Mouse (Mus musculus) testis, adult 2 months (tissue): ENCODE results near the gene Fcrl6. TPM values are rescaled to one million over a fixed set of nuclear protein-coding genes. Genes with fewer than 3 reads are reported as not detected.

Experiments used
- H3K27ac ChIP-seq: fragments of 200-500 bp; 2 replicates; pipeline ENCODE4 v1.5.1; 2012; ENCODE audit warnings: low read depth, low read length; ENCODE audit not compliant: control insufficient read depth, insufficient read depth
- H3K27me3 ChIP-seq: fragments of 200-500 bp; 2 replicates; pipeline ENCODE4 v1.6.1; 2012; ENCODE audit warnings: mild to moderate bottlenecking, low read length, moderate library complexity; ENCODE audit not compliant: control insufficient read depth, insufficient read depth
- H3K36me3 ChIP-seq: fragments of 200-500 bp; 2 replicates; pipeline ENCODE4 v1.6.1; 2012; ENCODE audit warnings: mild to moderate bottlenecking, low read length; ENCODE audit not compliant: control insufficient read depth, insufficient read depth
- H3K4me1 ChIP-seq: fragments of 200-500 bp; 2 replicates; pipeline ENCODE4 v1.6.1; 2012; ENCODE audit warnings: low read length; ENCODE audit not compliant: control insufficient read depth, insufficient read depth
- H3K4me3 ChIP-seq: fragments of 200-500 bp; 2 replicates; pipeline ENCODE4 v1.5.1; 2012; ENCODE audit warnings: low read depth, mild to moderate bottlenecking, low read length, moderate library complexity, mixed read lengths; ENCODE audit not compliant: control insufficient read depth
- CTCF ChIP-seq: fragments of 200-500 bp; IDR thresholded peaks from 2 replicates; pipeline ENCODE4 v1.5.1; 2012; ENCODE audit warnings: low read depth, mild to moderate bottlenecking, inconsistent platforms, low read length, moderate library complexity; ENCODE audit not compliant: control insufficient read depth, insufficient read depth, insufficient replicate concordance
- POLR2A ChIP-seq: fragments of 200-500 bp; IDR thresholded peaks from 2 replicates; pipeline ENCODE4 v1.6.1; 2012; ENCODE audit warnings: low read depth, mild to moderate bottlenecking, inconsistent platforms, low read length, moderate library complexity; ENCODE audit not compliant: control insufficient read depth
- polyA plus RNA-seq: library from polyadenylated mRNA; depleted of rRNA; stranded (reverse); fragments of >200 nt; gene quantifications from 2 replicates; pipeline ENCODE4 v1.2.3, GENCODE M21; 2012

Gene Fcrl6
- polyA plus RNA-seq, 1 experiment, result not detected

GRCm38 (mm10) chr1:172562641-172563464 lies 39.5 kb downstream of the Fcrl6 start:
- Histone ChIP-seq H3K27ac (no peak overlapping the region), H3K4me3 (peak overlapping the region; percentile 51), H3K27me3 (no peaks in the 10 kb centered on the region), H3K36me3 (no peaks in the 10 kb centered on the region), H3K4me1 (peaks cover 9% of the 10 kb centered on the region)
- TF ChIP-seq POLR2A (no peak), CTCF (no peak; the same call in 1 of the 2 replicates)

- Histone ChIP-seq H3K27me3 (no peaks in the 10 kb centered on the region), H3K4me3 (peak within 1 kb of the TSS; percentile 4), H3K4me1 (peaks cover 2% of the 10 kb centered on the region; the same call in 1 of the 2 replicates), H3K27ac (no peak within 1 kb of the TSS), H3K36me3 (no peaks in the 10 kb centered on the region)
- TF ChIP-seq CTCF, result no peak
- no peak for TF ChIP-seq POLR2A
Measured at GRCm38 (mm10) chr1:172555638-172556037, 46.7 kb downstream of the Fcrl6 start, which contains the start of gene Vsig8. Vsig8 (plus strand) TSS chr1:172555938.

GRCm38 (mm10) chr1:172552623-172553022 lies 49.7 kb downstream of the Fcrl6 start:
- Histone ChIP-seq H3K27ac (no peak overlapping the region), H3K4me3 (no peak overlapping the region), H3K4me1 (peaks cover 5% of the 10 kb centered on the region; the same call in 1 of the 2 replicates), H3K36me3 (no peaks in the 10 kb centered on the region), H3K27me3 (no peaks in the 10 kb centered on the region)
- TF ChIP-seq POLR2A (no peak), CTCF (no peak)

- peaks cover 5% of the 10 kb centered on the region; the same call in 1 of the 2 replicates for H3K4me1 ChIP-seq
- H3K27ac ChIP-seq, result no peak overlapping the region
- TF ChIP-seq POLR2A (no peak), CTCF (no peak)
- no peaks in the 10 kb centered on the region for H3K27me3 ChIP-seq
- H3K36me3 ChIP-seq, result no peaks in the 10 kb centered on the region
- H3K4me3 ChIP-seq, result no peak overlapping the region
Measured at GRCm38 (mm10) chr1:172551009-172551408, 51.3 kb downstream of the Fcrl6 start.

GRCm38 (mm10) chr1:172550551-172550951 lies 51.8 kb downstream of the Fcrl6 start:
- Histone ChIP-seq H3K4me1 (peaks cover 5% of the 10 kb centered on the region; the same call in 1 of the 2 replicates), H3K27me3 (no peaks in the 10 kb centered on the region), H3K4me3 (peak overlapping the region; percentile 60), H3K27ac (no peak overlapping the region), H3K36me3 (no peaks in the 10 kb centered on the region)
- no peak for TF ChIP-seq CTCF
- no peak for TF ChIP-seq POLR2A

- Histone ChIP-seq H3K27me3 (no peaks in the 10 kb centered on the region), H3K4me1 (peaks cover 12% of the 10 kb centered on the region), H3K36me3 (no peaks in the 10 kb centered on the region), H3K27ac (no peak overlapping the region), H3K4me3 (peak overlapping the region; percentile 60)
- no peak for TF ChIP-seq POLR2A
- TF ChIP-seq CTCF, result no peak
Measured at GRCm38 (mm10) chr1:172549717-172550116, 52.6 kb downstream of the Fcrl6 start.

GRCm38 (mm10) chr1:172549314-172549713 lies 53.0 kb downstream of the Fcrl6 start:
- no peak for TF ChIP-seq CTCF
- no peak for TF ChIP-seq POLR2A
- no peaks in the 10 kb centered on the region for H3K36me3 ChIP-seq
- H3K4me1 ChIP-seq, result peaks cover 11% of the 10 kb centered on the region
- no peaks in the 10 kb centered on the region for H3K27me3 ChIP-seq
- no peak overlapping the region for H3K4me3 ChIP-seq
- H3K27ac ChIP-seq, result no peak overlapping the region
